Mouse (Mus musculus): ENCODE results near the gene Asb17. TPM values are rescaled to one million over a fixed set of nuclear protein-coding genes. Genes with fewer than 3 reads are reported as not detected.

Gene Asb17
- total RNA-seq (2014; fragmentation: Nextera tagmentation) (3.1 and 5.5 TPM in 2 replicates), total RNA-seq (2017) (2.8 and 3.1 TPM in 2 replicates), polyA plus RNA-seq (2012) (0.08 TPM in 1 of 2 replicates, not detected in the other)

DNA sequence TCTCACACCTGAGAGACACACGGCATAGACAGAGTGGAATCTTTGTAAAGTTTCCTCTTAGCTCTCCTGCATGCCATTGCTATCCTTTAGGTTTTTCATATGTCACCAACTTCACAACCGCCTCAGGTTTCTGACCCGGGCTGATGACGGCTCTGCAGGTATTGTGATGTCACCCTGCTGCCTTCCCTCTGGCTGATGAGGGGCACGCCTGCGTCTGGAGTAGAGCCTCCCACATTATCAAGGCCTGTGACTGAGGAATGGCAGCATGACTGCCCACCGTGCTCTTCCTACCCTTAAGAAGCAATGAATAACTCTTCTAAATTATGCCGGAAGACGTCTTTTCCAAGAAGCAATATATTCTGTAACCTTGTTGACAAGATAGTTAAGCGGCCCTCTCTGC lies at the start of gene Asb17:
Gene Asb17 (plus strand): TSS at position 180 of the 400 bp plus-strand sequence.
- DNase-seq (ENCODE audit: low spot score), result no peak
- Histone ChIP-seq H3K27me3 (ENCODE audit: insufficient read depth, low read length) (no peaks in the 10 kb centered on the region), H3K36me3 (replicated peaks) (no peaks in the 10 kb centered on the region), H3K4me3 (ENCODE audit: low read depth, low read length) (no peak within 1 kb of the TSS), H3K9me3 (replicated peaks) (no peaks in the 10 kb centered on the region), H3K4me1 (ENCODE audit: insufficient read depth, low read depth, low read length) (peaks cover 32% of the 10 kb centered on the region)
- TF ChIP-seq GATA2 (IDR thresholded peaks at IDR 0.05; ENCODE audit: borderline replicate concordance, low read depth, low read length), result no peak
- TF ChIP-seq GATA1 (IDR thresholded peaks at IDR 0.05; ENCODE audit: borderline replicate concordance, low read length), result no peak
- TF ChIP-seq TAL1 (conservative IDR thresholded peaks at IDR 0.05; ENCODE audit: low read depth, low read length), result no peak
- TF ChIP-seq CTCF (IDR thresholded peaks at IDR 0.05; ENCODE audit: low read depth, low read length), result no peak
- TF ChIP-seq POLR2AphosphoS5 (IDR thresholded peaks at IDR 0.05; ENCODE audit: insufficient replicate concordance, low read depth, low read length), result no peak
- ATAC-seq (ENCODE audit: extremely low read depth, insufficient number of reproducible peaks, low FRiP score, poor library complexity, severe bottlenecking), result no peak

DNA sequence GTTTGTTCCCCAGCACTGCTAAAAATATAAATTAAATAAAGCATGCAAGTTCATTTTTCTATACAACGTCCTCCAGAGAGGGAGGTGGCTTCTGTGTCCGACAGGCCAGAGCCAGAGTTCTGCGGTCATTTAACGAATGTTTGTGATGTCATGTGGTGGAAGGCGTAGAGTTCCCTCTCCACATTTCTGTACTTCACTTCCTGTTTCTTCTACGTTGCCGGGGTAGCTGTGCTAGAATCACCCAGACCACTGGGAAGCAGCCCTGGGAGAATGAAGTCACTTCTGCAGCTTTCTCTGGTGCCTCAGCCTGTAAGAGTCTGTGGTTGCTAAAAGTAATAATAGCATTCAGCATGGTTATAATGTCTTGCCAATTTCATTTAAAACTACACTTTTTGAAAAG lies 46.4 kb upstream of the Asb17 start:
- no peaks in the 10 kb centered on the region for H3K9me3 ChIP-seq (replicated peaks)
- H3K4me3 ChIP-seq (ENCODE audit: low read depth, low read length), result no peak overlapping the region
- H3K36me3 ChIP-seq (replicated peaks), result no peaks in the 10 kb centered on the region
- no peak for DNase-seq (ENCODE audit: low spot score)
- no peaks in the 10 kb centered on the region for H3K27me3 ChIP-seq (ENCODE audit: insufficient read depth, low read length)
- TF ChIP-seq CTCF (IDR thresholded peaks at IDR 0.05; ENCODE audit: low read depth, low read length), result no peak
- TF ChIP-seq GATA2 (IDR thresholded peaks at IDR 0.05; ENCODE audit: borderline replicate concordance, low read depth, low read length), result no peak
- TF ChIP-seq GATA1 (IDR thresholded peaks at IDR 0.05; ENCODE audit: borderline replicate concordance, low read length), result no peak
- TF ChIP-seq TAL1 (conservative IDR thresholded peaks at IDR 0.05; ENCODE audit: low read depth, low read length), result no peak
- TF ChIP-seq POLR2AphosphoS5 (IDR thresholded peaks at IDR 0.05; ENCODE audit: insufficient replicate concordance, low read depth, low read length), result no peak
- peaks cover 71% of the 10 kb centered on the region for H3K4me1 ChIP-seq (ENCODE audit: insufficient read depth, low read depth, low read length)
- ATAC-seq (ENCODE audit: extremely low read depth, insufficient number of reproducible peaks, low FRiP score, poor library complexity, severe bottlenecking), result no peak

- Histone ChIP-seq H3K27me3 (ENCODE audit: insufficient read depth, low read length) (no peaks in the 10 kb centered on the region), H3K4me1 (ENCODE audit: insufficient read depth, low read depth, low read length) (peaks cover 77% of the 10 kb centered on the region), H3K9me3 (replicated peaks) (no peaks in the 10 kb centered on the region), H3K36me3 (replicated peaks) (no peaks in the 10 kb centered on the region), H3K4me3 (ENCODE audit: low read depth, low read length) (no peak overlapping the region)
- ATAC-seq (ENCODE audit: extremely low read depth, insufficient number of reproducible peaks, low FRiP score, poor library complexity, severe bottlenecking) (no peak), DNase-seq (ENCODE audit: low spot score) (no peak)
- TF ChIP-seq POLR2AphosphoS5 (IDR thresholded peaks at IDR 0.05; ENCODE audit: insufficient replicate concordance, low read depth, low read length) (no peak), GATA2 (IDR thresholded peaks at IDR 0.05; ENCODE audit: borderline replicate concordance, low read depth, low read length) (no peak), GATA1 (IDR thresholded peaks at IDR 0.05; ENCODE audit: borderline replicate concordance, low read length) (no peak), TAL1 (conservative IDR thresholded peaks at IDR 0.05; ENCODE audit: low read depth, low read length) (no peak), CTCF (IDR thresholded peaks at IDR 0.05; ENCODE audit: low read depth, low read length) (no peak)
Measured at GRCm38 (mm10) chr3:153799603-153800002, 44.4 kb upstream of the Asb17 start.

- Histone ChIP-seq H3K27me3 (ENCODE audit: insufficient read depth, low read length) (no peaks in the 10 kb centered on the region), H3K4me1 (ENCODE audit: insufficient read depth, low read depth, low read length) (peaks cover 76% of the 10 kb centered on the region), H3K36me3 (replicated peaks) (no peaks in the 10 kb centered on the region), H3K9me3 (replicated peaks) (no peaks in the 10 kb centered on the region), H3K4me3 (ENCODE audit: low read depth, low read length) (no peak overlapping the region)
- TF ChIP-seq CTCF (IDR thresholded peaks at IDR 0.05; ENCODE audit: low read depth, low read length) (no peak), GATA1 (IDR thresholded peaks at IDR 0.05; ENCODE audit: borderline replicate concordance, low read length) (no peak), POLR2AphosphoS5 (IDR thresholded peaks at IDR 0.05; ENCODE audit: insufficient replicate concordance, low read depth, low read length) (no peak), GATA2 (IDR thresholded peaks at IDR 0.05; ENCODE audit: borderline replicate concordance, low read depth, low read length) (no peak), TAL1 (conservative IDR thresholded peaks at IDR 0.05; ENCODE audit: low read depth, low read length) (no peak)
- DNase-seq (ENCODE audit: low spot score) (no peak), ATAC-seq (ENCODE audit: extremely low read depth, insufficient number of reproducible peaks, low FRiP score, poor library complexity, severe bottlenecking) (no peak)
Measured at GRCm38 (mm10) chr3:153800690-153801089, 43.3 kb upstream of the Asb17 start.

- ATAC-seq (ENCODE audit: extremely low read depth, insufficient number of reproducible peaks, low FRiP score, poor library complexity, severe bottlenecking), result no peak
- H3K4me1 ChIP-seq (ENCODE audit: insufficient read depth, low read depth, low read length), result peaks cover 85% of the 10 kb centered on the region
Measured at GRCm38 (mm10) chr3:153801541-153801940, 42.5 kb upstream of the Asb17 start.

DNA sequence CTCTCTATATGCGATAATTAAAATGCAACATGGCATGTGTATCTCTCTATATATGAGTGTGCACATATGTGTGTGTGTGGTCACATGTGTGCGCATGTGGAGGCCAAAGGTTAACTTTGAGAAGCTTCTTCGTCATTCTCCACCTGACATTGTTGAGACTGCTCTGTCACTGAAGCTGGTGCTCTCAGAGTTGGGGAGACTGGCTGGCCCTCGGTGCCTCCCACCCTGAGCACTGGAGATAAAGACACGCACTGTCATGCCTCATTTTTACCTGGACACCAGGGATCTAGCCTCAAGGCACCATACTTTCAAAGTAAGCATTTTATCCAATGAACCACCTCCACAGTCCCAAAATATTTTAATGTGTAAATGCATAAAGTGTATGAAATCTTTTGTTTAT lies 41.4 kb upstream of the Asb17 start:
- peaks cover 91% of the 10 kb centered on the region for H3K4me1 ChIP-seq (ENCODE audit: insufficient read depth, low read depth, low read length)
- H3K9me3 ChIP-seq (replicated peaks), result no peaks in the 10 kb centered on the region
- no peak overlapping the region; the same call in 1 of the 2 replicates for H3K4me3 ChIP-seq (ENCODE audit: low read depth, low read length)
- no peak for DNase-seq (ENCODE audit: low spot score)
- no peaks in the 10 kb centered on the region for H3K27me3 ChIP-seq (ENCODE audit: insufficient read depth, low read length)
- ATAC-seq (ENCODE audit: extremely low read depth, insufficient number of reproducible peaks, low FRiP score, poor library complexity, severe bottlenecking), result peak; percentile 29
- no peak for TF ChIP-seq CTCF (IDR thresholded peaks at IDR 0.05; ENCODE audit: low read depth, low read length)
- TF ChIP-seq GATA2 (IDR thresholded peaks at IDR 0.05; ENCODE audit: borderline replicate concordance, low read depth, low read length), result no peak
- TF ChIP-seq TAL1 (conservative IDR thresholded peaks at IDR 0.05; ENCODE audit: low read depth, low read length), result peak; percentile 43; the same call in 1 of the 2 replicates
- no peak for TF ChIP-seq GATA1 (IDR thresholded peaks at IDR 0.05; ENCODE audit: borderline replicate concordance, low read length)
- no peak for TF ChIP-seq POLR2AphosphoS5 (IDR thresholded peaks at IDR 0.05; ENCODE audit: insufficient replicate concordance, low read depth, low read length)
- H3K36me3 ChIP-seq (replicated peaks), result no peaks in the 10 kb centered on the region

More at GRCm38 (mm10) chr3:153801541-153801940, 42.5 kb upstream of the Asb17 start:
- Histone ChIP-seq H3K4me3 (ENCODE audit: low read depth, low read length) (no peak overlapping the region), H3K9me3 (replicated peaks) (no peaks in the 10 kb centered on the region), H3K27me3 (ENCODE audit: insufficient read depth, low read length) (no peaks in the 10 kb centered on the region), H3K36me3 (replicated peaks) (no peaks in the 10 kb centered on the region)
- DNase-seq (ENCODE audit: low spot score), result no peak
- TF ChIP-seq CTCF (IDR thresholded peaks at IDR 0.05; ENCODE audit: low read depth, low read length), result no peak
- TF ChIP-seq GATA1 (IDR thresholded peaks at IDR 0.05; ENCODE audit: borderline replicate concordance, low read length), result no peak
- TF ChIP-seq TAL1 (conservative IDR thresholded peaks at IDR 0.05; ENCODE audit: low read depth, low read length), result no peak
- TF ChIP-seq GATA2 (IDR thresholded peaks at IDR 0.05; ENCODE audit: borderline replicate concordance, low read depth, low read length), result no peak
- no peak for TF ChIP-seq POLR2AphosphoS5 (IDR thresholded peaks at IDR 0.05; ENCODE audit: insufficient replicate concordance, low read depth, low read length)

All from G1E (cell line).